Mouse (Mus musculus) heart, postnatal 10 days (tissue): ENCODE data around the gene Psmb10. TPM values are rescaled to one million over a fixed set of nuclear protein-coding genes. Genes with fewer than 3 reads are reported as not detected.
"Not testable (repeated sequence)": the region's sequence is repeated elsewhere in the genome, so short reads cannot be mapped to it uniquely, and the experiment has no call there.

Experiments used
- DNase-seq, 2 experiments: peaks; one replicate each; pipeline ENCODE4 v3.0.0; 2021
- intact Hi-C: fragments of 180-260 bp; cut with DNase I; formaldehyde crosslinking; loops from one replicate; pipeline ENCODE4 v1.15.1; 2025
- total RNA-seq, 2 experiments: library from RNA; stranded (reverse); gene quantifications; 2 replicates each; pipeline ENCODE4 v1.2.3; 2021

Gene Psmb10
- total RNA-seq = 10 to 100 TPM; 81.1 to 88.5 TPM

- intact Hi-C loops = no loop called here
- DNase-seq = peak; percentile 61 to 66
Measured at GRCm38 (mm10) chr8:105938306-105938669, at the start of gene Psmb10. Gene Psmb10, minus strand, starts transcription at chr8:105938444.

- DNase-seq, intact Hi-C loops: not testable (repeated sequence)
Measured at GRCm38 (mm10) chr8:105983406-105983805, 45.2 kb upstream of the Psmb10 start.

GRCm38 (mm10) chr8:105981146-105981545, 42.9 kb upstream of the Psmb10 start:
- intact Hi-C loops = no loop called here
- DNase-seq = no peak

GRCm38 (mm10) chr8:105979325-105979724, 41.1 kb upstream of the Psmb10 start, which contains the start of gene Dpep3:
Gene Dpep3, minus strand, starts transcription at chr8:105979429.
- intact Hi-C loops = no loop called here
- no peak for DNase-seq

- DNase-seq = no peak
- intact Hi-C loops = no loop called here
Measured at GRCm38 (mm10) chr8:105975363-105975762, 37.1 kb upstream of the Psmb10 start.

- DNase-seq = no peak
- intact Hi-C loops = no loop called here
Measured at GRCm38 (mm10) chr8:105971019-105971720, 32.9 kb upstream of the Psmb10 start.

- DNase-seq = no peak
- intact Hi-C loops = no loop called here
Measured at GRCm38 (mm10) chr8:105969367-105969766, 31.1 kb upstream of the Psmb10 start.

GRCm38 (mm10) chr8:105966692-105967311, 28.6 kb upstream of the Psmb10 start:
- intact Hi-C loops = no loop called here
- DNase-seq = peak; percentile 68 to 73

- intact Hi-C loops = loop anchor here (2.0 kb wide), 1 partner anchor 29 kb away; no protein-coding TSS in a partner anchor
- DNase-seq = peak; percentile 90
Measured at GRCm38 (mm10) chr8:105965905-105966341, 27.7 kb upstream of the Psmb10 start, which contains the start of gene Slc12a4. Gene Slc12a4, minus strand, starts transcription at chr8:105966097.

GRCm38 (mm10) chr8:105965266-105965904, 27.1 kb upstream of the Psmb10 start:
- intact Hi-C loops = loop anchor here (2.0 kb wide), 1 partner anchor 29 kb away; no protein-coding TSS in a partner anchor
- peak; percentile 71 to 78 for DNase-seq

- intact Hi-C loops = loop anchor here (2.0 kb wide), 1 partner anchor 28 kb away; no protein-coding TSS in a partner anchor
- DNase-seq = peak in 1 of 2 experiments; percentile 41
Measured at GRCm38 (mm10) chr8:105964506-105965265, 26.4 kb upstream of the Psmb10 start.

GRCm38 (mm10) chr8:105961536-105961935, 23.3 kb upstream of the Psmb10 start:
- no peak for DNase-seq
- intact Hi-C loops = no loop called here

- intact Hi-C loops = no loop called here
- DNase-seq = no peak
Measured at GRCm38 (mm10) chr8:105961101-105961500, 22.9 kb upstream of the Psmb10 start.

- DNase-seq = peak; percentile 65 to 74
- intact Hi-C loops = no loop called here
Measured at GRCm38 (mm10) chr8:105959350-105959749, 21.1 kb upstream of the Psmb10 start.

GRCm38 (mm10) chr8:105957813-105958212, 19.6 kb upstream of the Psmb10 start:
- DNase-seq = peak; percentile 79
- intact Hi-C loops = no loop called here

GRCm38 (mm10) chr8:105956556-105956955, 18.3 kb upstream of the Psmb10 start:
- intact Hi-C loops = no loop called here
- peak; percentile 64 to 79 for DNase-seq

- intact Hi-C loops = no loop called here
- peak; percentile 84 for DNase-seq
Measured at GRCm38 (mm10) chr8:105951057-105951659, 12.9 kb upstream of the Psmb10 start.

GRCm38 (mm10) chr8:105949350-105949749, 11.1 kb upstream of the Psmb10 start:
- peak; percentile 73 to 76 for DNase-seq
- intact Hi-C loops = no loop called here

- DNase-seq = no peak
- intact Hi-C loops = no loop called here
Measured at GRCm38 (mm10) chr8:105943321-105943739, 5.1 kb upstream of the Psmb10 start, which contains the start of gene Lcat. Gene Lcat, minus strand, starts transcription at chr8:105943382.

- intact Hi-C loops = no loop called here
- no peak for DNase-seq
Measured at GRCm38 (mm10) chr8:105942542-105942941, 4.3 kb upstream of the Psmb10 start.
